Mouse (Mus musculus) neural tube, embryonic 11.5 days (tissue): ENCODE data around the gene Cox5b. TPM values are rescaled to one million over a fixed set of nuclear protein-coding genes. Genes with fewer than 3 reads are reported as not detected.

ENCODE experiments used
- ATAC-seq: fragments of 200-750 bp; cut with Nextera tagmentation; 2 replicates; pipeline ENCODE4 v1.8.0; 2017; ENCODE audit warnings: moderate number of reproducible peaks, mild to moderate bottlenecking, moderate TSS enrichment, moderate library complexity; ENCODE audit not compliant: insufficient read depth, low FRiP score, low TSS enrichment
- DNase-seq: peaks from one replicate; pipeline ENCODE4 v3.0.0-alpha.2; 2015; ENCODE audit warnings: low spot score
- H3K27ac ChIP-seq: fragments of 300-500 bp; sonication (generic); 2 replicates; pipeline ENCODE4 v1.5.1; 2014; ENCODE audit warnings: low read depth, mild to moderate bottlenecking, low read length
- H3K27me3 ChIP-seq: fragments of 300-500 bp; sonication (generic); 2 replicates; pipeline ENCODE4 v1.6.1; 2014; ENCODE audit warnings: mild to moderate bottlenecking, low read length, mixed read lengths; ENCODE audit not compliant: control insufficient read depth, insufficient read depth
- H3K36me3 ChIP-seq: fragments of 300-500 bp; sonication (generic); 2 replicates; pipeline ENCODE4 v1.6.1; 2014; ENCODE audit warnings: mild to moderate bottlenecking, low read length, moderate library complexity, mixed read lengths; ENCODE audit not compliant: control insufficient read depth, insufficient read depth
- H3K4me1 ChIP-seq: fragments of 300-500 bp; sonication (generic); 2 replicates; pipeline ENCODE4 v1.6.1; 2014; ENCODE audit warnings: low read length, mixed read lengths; ENCODE audit not compliant: control insufficient read depth, insufficient read depth
- H3K4me2 ChIP-seq: fragments of 300-500 bp; sonication (generic); 2 replicates; pipeline ENCODE4 v1.6.1; 2014; ENCODE audit warnings: low read depth, mild to moderate bottlenecking, moderate library complexity
- H3K4me3 ChIP-seq: fragments of 300-500 bp; sonication (generic); 2 replicates; pipeline ENCODE4 v1.5.1; 2014; ENCODE audit warnings: low read depth, low read length
- H3K9ac ChIP-seq: fragments of 300-500 bp; sonication (generic); 2 replicates; pipeline ENCODE4 v1.6.1; 2014; ENCODE audit warnings: mild to moderate bottlenecking, low read length
- H3K9me3 ChIP-seq: fragments of 300-500 bp; sonication (generic); 2 replicates; pipeline ENCODE4 v1.6.1; 2016; ENCODE audit warnings: low read length; ENCODE audit not compliant: control insufficient read depth
- WGBS: fragments of 180-500 bp; shearing (Covaris S2); extraction: QIAGEN DNeasy Blood & Tissue Kit; methylation state at CpG from one replicate; pipeline ENCODE4 v1.1.7; 2014; 5-methylcytosine and 5-hydroxymethylcytosine counted together
- polyA plus RNA-seq: library from polyadenylated mRNA; unstranded; fragments of >200 nt; fragmentation: Nextera tagmentation; extraction: Ambion mirVana; gene quantifications from 2 replicates; pipeline ENCODE4 v1.2.1, GENCODE M21; 2014

Cox5b gene
- polyA plus RNA-seq, 1 experiment from 2014 or later = 531 TPM

DNA sequence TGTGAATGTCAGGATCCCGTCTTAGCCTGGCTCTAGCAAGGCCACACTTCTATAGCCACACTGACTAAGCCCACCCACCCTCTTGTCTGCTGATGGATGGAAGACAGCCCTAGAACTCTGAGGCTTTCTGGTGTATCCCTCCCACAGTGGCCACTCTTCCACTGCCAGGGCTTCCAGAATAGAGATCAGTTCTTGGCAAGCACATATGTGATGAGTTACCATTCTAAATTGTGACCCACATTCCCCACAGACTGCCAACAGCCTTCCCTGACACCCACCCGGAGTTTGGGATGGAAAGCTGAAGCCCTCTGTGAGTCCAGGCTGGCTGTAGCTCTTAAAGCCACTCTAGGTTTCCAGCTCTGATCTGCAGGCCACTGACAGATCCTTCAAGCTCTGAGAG is 15.9 kb downstream of the Cox5b start:
- ATAC-seq (no peak), DNase-seq (no peak)
- no peaks in the 10 kb centered on the region for H3K9me3 ChIP-seq
- no peak overlapping the region for H3K4me3 ChIP-seq
- H3K27ac ChIP-seq = no peak overlapping the region
- H3K27me3 ChIP-seq = no peaks in the 10 kb centered on the region
- peaks cover 13% of the 10 kb centered on the region for H3K4me1 ChIP-seq
- H3K9ac ChIP-seq = no peak overlapping the region
- H3K4me2 ChIP-seq = no peak overlapping the region
- WGBS = 90% methylated on average over 2 of the region's 2 CpGs
- peaks cover 7% of the 10 kb centered on the region for H3K36me3 ChIP-seq

DNA sequence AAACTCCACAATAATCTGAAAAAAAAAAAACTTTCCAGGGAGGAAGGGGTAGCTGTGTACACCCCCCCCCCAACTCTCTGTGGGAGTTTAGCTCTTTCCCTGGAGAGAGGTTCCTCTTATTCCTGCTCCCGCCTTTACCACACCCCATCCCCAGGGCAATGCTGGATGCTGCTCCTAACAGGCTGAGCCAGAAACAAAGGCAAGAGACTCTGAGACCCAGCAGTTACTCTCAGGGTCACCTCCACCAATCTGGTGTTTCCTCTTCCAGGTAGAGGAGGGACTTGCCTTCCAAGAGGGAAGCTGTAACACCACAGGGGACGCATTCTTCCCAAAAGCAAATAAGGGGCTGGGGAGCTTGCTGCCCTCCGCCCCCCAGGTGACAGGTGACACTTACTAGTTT is 16.5 kb downstream of the Cox5b start:
- H3K9me3 ChIP-seq = no peaks in the 10 kb centered on the region
- no peaks in the 10 kb centered on the region for H3K27me3 ChIP-seq
- H3K27ac ChIP-seq = no peak overlapping the region
- H3K36me3 ChIP-seq = peaks cover 7% of the 10 kb centered on the region
- ATAC-seq (no peak), DNase-seq (no peak)
- no peak overlapping the region for H3K4me3 ChIP-seq
- H3K4me2 ChIP-seq = no peak overlapping the region; the same call in 1 of the 2 replicates
- H3K9ac ChIP-seq = no peak overlapping the region
- WGBS = 65% methylated on average over 3 of the region's 3 CpGs
- H3K4me1 ChIP-seq = peaks cover 13% of the 10 kb centered on the region

DNA sequence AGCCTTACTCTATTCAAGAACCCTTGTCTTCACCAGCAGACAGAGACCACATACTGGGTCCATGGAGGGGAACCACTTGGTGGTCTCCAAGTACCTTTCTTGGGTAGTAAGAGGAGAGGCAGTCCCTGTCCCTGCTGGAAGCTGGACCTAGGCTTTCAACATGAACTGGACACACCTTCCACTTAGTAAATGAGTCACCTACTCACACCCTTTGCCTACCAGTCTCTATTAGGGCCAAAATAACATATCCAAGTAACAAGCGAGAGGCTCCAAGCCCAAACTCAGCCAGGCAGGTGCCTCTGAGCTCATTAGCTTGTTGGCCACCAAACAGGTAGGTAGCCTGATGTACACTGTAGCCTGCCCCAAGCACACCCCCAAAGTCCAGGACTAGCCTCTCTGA is 17.4 kb downstream of the Cox5b start:
- no peak overlapping the region for H3K27ac ChIP-seq
- H3K4me3 ChIP-seq = peak overlapping the region; percentile 97
- H3K4me1 ChIP-seq = peaks cover 13% of the 10 kb centered on the region
- 94% methylated on average over 1 of the region's 1 CpGs for WGBS
- no peaks in the 10 kb centered on the region for H3K27me3 ChIP-seq
- no peak for ATAC-seq
- no peak for DNase-seq
- peak overlapping the region; percentile 91 for H3K9ac ChIP-seq
- H3K9me3 ChIP-seq = no peaks in the 10 kb centered on the region
- H3K36me3 ChIP-seq = peaks cover 5% of the 10 kb centered on the region
- peak overlapping the region; percentile 90 for H3K4me2 ChIP-seq

DNA sequence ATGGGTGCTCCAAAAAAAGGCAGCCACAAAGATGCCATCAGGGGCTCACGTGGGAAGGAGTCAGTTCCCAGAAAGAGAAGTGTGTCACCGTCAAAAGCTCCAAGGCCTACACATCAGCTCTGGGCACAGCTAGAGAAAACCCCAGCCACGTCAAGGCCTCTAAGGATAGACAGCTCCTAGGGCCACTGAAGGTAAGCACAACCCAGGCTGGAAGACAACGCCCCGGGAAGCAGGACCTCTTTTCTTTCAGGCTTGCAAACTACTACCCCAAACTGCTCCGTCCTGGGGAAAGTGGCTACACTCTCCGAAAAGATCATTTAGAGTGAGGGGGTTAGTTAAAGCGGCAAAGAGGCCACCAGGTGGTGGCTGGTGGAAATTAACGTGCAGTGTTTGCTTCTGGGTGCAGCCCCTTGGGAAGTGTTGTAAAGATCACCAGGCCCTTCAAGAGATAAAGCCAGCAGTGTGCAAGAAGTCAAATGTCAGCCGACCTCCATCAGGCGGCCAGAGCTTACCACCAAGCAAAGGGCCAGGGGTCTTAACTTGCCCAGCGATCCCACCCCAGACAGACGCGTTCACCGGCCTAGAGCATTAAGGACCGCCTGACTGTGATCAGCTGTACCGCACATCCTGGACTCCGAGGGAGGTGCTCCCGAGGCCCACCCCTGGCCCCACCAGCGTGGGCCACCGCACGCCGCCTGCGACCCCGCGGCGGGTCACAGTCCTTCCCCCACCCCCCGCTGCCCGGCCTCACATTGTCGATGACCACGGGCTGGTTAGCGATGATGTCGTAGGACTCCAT is 18.0 kb downstream of the Cox5b start:
- peak; percentile 52 for DNase-seq
- peak overlapping the region; percentile 97 for H3K4me3 ChIP-seq
- 1% methylated on average over 33 of the region's 33 CpGs for WGBS

DNA sequence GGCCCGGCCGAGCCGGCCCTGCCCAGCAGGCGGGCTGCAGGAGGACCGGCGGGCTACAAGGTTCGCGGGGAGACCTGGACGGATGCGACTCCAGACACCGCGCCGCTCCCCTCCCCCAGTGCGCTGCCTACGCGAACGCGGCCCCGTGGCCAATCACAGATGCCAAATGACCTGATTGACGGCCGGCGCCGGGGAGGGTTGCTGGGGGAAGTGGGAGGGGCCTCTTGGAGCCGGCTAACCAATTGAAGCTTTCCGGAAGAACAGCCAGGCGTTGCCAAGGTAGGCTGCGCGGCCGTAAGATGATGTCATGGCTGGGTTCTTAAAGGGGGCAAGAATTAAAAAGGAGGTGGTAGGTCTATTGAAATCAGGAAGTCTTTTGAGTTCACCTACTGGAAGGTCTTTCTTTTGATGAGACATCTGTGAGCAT is 18.6 kb downstream of the Cox5b start, which contains the start of gene 4933424G06Rik:
Gene 4933424G06Rik, plus strand, starts transcription at position 296 of the 427 bp plus-strand sequence.
- H3K9me3 ChIP-seq = no peaks in the 10 kb centered on the region
- WGBS = 0% methylated on average over 28 of the region's 29 CpGs
- H3K4me3 ChIP-seq = peak within 1 kb of the TSS; percentile 97
- peak within 1 kb of the TSS; percentile 75 for H3K27ac ChIP-seq
- peak within 1 kb of the TSS; percentile 91 for H3K9ac ChIP-seq
- peaks cover 13% of the 10 kb centered on the region for H3K4me1 ChIP-seq
- peaks cover 5% of the 10 kb centered on the region for H3K36me3 ChIP-seq
- peak within 1 kb of the TSS; percentile 90 for H3K4me2 ChIP-seq
- peak; percentile 99 for DNase-seq
- peak; percentile 96 for ATAC-seq
- H3K27me3 ChIP-seq = no peaks in the 10 kb centered on the region

More for the DNA sequence above, 18.0 kb downstream of the Cox5b start:
- Histone ChIP-seq H3K4me2 (peak overlapping the region; percentile 90), H3K27ac (peak overlapping the region; percentile 75), H3K9me3 (no peaks in the 10 kb centered on the region), H3K9ac (peak overlapping the region; percentile 91), H3K27me3 (no peaks in the 10 kb centered on the region), H3K36me3 (peaks cover 5% of the 10 kb centered on the region), H3K4me1 (peaks cover 13% of the 10 kb centered on the region)
- ATAC-seq = peak; percentile 78

DNA sequence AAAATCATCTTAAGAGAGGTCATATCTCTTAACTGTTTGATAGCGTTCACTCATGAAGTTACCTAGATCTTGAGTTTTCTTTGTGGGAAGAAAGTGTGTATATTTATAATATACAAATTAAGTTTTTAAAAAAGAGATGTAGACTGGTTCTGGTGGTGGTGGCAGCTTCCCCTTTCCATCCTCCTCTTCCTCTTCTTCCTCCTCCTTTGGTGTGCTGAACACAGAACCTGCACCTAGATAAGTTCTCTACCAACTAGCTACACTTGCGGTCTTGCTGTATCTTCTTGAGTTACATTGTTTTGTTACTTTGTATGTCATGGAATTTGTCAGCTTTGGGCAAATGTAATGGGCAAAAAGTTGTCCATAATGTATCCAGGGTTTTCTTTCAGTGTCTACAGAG is 19.9 kb downstream of the Cox5b start:
- Histone ChIP-seq H3K9ac (no peak overlapping the region), H3K9me3 (no peaks in the 10 kb centered on the region), H3K4me2 (no peak overlapping the region), H3K27ac (no peak overlapping the region), H3K4me1 (peaks cover 13% of the 10 kb centered on the region), H3K4me3 (no peak overlapping the region), H3K36me3 (peaks cover 1% of the 10 kb centered on the region), H3K27me3 (no peaks in the 10 kb centered on the region)
- DNase-seq (no peak), ATAC-seq (no peak)
- WGBS = 95% methylated on average over 2 of the region's 2 CpGs

DNA sequence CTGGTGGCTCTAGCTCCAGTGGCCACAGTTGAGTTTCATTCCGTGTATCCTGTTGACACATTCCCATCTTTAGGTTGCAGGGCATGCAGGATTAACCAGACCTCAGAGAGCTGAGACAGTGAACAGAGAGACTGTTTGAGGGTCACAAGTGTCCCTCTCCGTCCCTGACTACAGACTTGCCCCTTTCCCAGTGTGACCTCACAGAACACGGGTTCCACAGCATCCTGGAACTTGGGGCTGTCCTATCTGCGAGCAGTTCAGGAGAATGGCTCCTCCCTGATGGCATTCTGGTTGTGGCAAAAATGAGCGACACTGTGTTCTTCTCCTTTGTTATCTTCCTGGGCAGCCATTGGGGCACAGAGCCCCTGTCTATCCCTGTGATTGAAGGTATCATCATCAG is 23.1 kb downstream of the Cox5b start, which contains the start of gene Actr1b:
Gene Actr1b, minus strand, starts transcription at position 112 of the 400 bp plus-strand sequence.
- Histone ChIP-seq H3K4me2 (no peak within 1 kb of the TSS), H3K9me3 (no peaks in the 10 kb centered on the region), H3K4me1 (no peaks in the 10 kb centered on the region), H3K36me3 (no peaks in the 10 kb centered on the region), H3K9ac (no peak within 1 kb of the TSS), H3K27me3 (no peaks in the 10 kb centered on the region), H3K4me3 (no peak within 1 kb of the TSS), H3K27ac (no peak within 1 kb of the TSS)
- DNase-seq (no peak), ATAC-seq (no peak)
- WGBS = 82% methylated on average over 5 of the region's 5 CpGs

DNA sequence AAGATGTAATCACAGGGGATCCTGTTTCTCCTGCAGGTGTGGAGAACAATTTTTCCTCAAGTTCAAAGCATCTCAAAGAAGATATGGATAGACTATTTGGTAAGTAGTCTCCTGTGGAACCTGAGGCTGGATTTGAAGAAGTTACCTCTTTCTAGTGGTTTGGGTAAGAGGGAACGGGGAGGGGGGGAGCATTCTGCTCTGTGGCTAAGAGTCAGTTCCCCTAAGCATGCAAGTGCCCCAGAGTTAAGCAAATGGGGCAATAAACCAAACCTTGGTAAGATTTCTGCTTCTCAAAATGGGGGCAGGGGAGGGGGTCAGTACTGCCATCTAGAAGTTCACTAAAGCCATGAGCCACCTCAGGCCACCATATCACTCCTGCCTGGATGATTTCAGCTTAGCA is 27.5 kb downstream of the Cox5b start:
- Histone ChIP-seq H3K36me3 (no peaks in the 10 kb centered on the region), H3K4me2 (no peak overlapping the region), H3K9ac (no peak overlapping the region), H3K27me3 (no peaks in the 10 kb centered on the region), H3K9me3 (no peaks in the 10 kb centered on the region), H3K27ac (no peak overlapping the region), H3K4me3 (no peak overlapping the region), H3K4me1 (no peaks in the 10 kb centered on the region)
- DNase-seq = no peak
- no peak for ATAC-seq
- WGBS = 92% methylated on average over 1 of the region's 1 CpGs
